Mouse (Mus musculus): ENCODE measurements around the gene Thumpd2. TPM values are rescaled to one million over a fixed set of nuclear protein-coding genes. Genes with fewer than 3 reads are reported as not detected.

Gene Thumpd2
- total and polyA plus RNA-seq, 2 experiments from 2014 or later: 7.5 to 8.8 TPM

GRCm38 (mm10) chr17:81088866-81089265, 24.0 kb upstream of the Thumpd2 start:
- no peaks in the 10 kb centered on the region for H3K9me3 ChIP-seq (replicated peaks; ENCODE audit: control insufficient read depth, low read length)
- H3K36me3 ChIP-seq (replicated peaks; ENCODE audit: control insufficient read depth, insufficient read depth, low read length): no peaks in the 10 kb centered on the region
- WGBS: 66% methylated on average over 3 of the region's 3 CpGs
- no peaks in the 10 kb centered on the region for H3K4me1 ChIP-seq (ENCODE audit: control insufficient read depth, insufficient read depth)
- no peak overlapping the region for H3K27ac ChIP-seq (ENCODE audit: low read depth)
- no peak for DNase-seq (ENCODE audit: low spot score)
- no peak for ATAC-seq (ENCODE audit: insufficient read depth, low read depth)
- no peak overlapping the region for H3K4me2 ChIP-seq (ENCODE audit: low read depth, low read length)
- H3K9ac ChIP-seq (replicated peaks; ENCODE audit: low read depth, low read length): no peak overlapping the region
- TF ChIP-seq EP300 (IDR thresholded peaks at IDR 0.05; ENCODE audit: low read depth): no peak
- no peak for TF ChIP-seq CTCF (IDR thresholded peaks at IDR 0.05; ENCODE audit: low read depth)
- H3K27me3 ChIP-seq (ENCODE audit: control insufficient read depth, insufficient read depth, low read length): no peaks in the 10 kb centered on the region
- H3K4me3 ChIP-seq (ENCODE audit: low read depth, low read length): no peak overlapping the region

- no peak overlapping the region for H3K27ac ChIP-seq (ENCODE audit: low read depth)
- no peak overlapping the region for H3K9ac ChIP-seq (replicated peaks; ENCODE audit: low read depth, low read length)
- H3K4me2 ChIP-seq (ENCODE audit: low read depth, low read length): no peak overlapping the region
- no peak for ATAC-seq (ENCODE audit: insufficient read depth, low read depth)
- no peak overlapping the region for H3K4me3 ChIP-seq (ENCODE audit: low read depth, low read length)
- H3K4me1 ChIP-seq (ENCODE audit: control insufficient read depth, insufficient read depth): no peaks in the 10 kb centered on the region
- H3K36me3 ChIP-seq (replicated peaks; ENCODE audit: control insufficient read depth, insufficient read depth, low read length): no peaks in the 10 kb centered on the region
- no peak for DNase-seq (ENCODE audit: low spot score)
- H3K9me3 ChIP-seq (replicated peaks; ENCODE audit: control insufficient read depth, low read length): no peaks in the 10 kb centered on the region
- WGBS: 75% methylated on average over 4 of the region's 4 CpGs
- H3K27me3 ChIP-seq (ENCODE audit: control insufficient read depth, insufficient read depth, low read length): no peaks in the 10 kb centered on the region
- no peak for TF ChIP-seq EP300 (IDR thresholded peaks at IDR 0.05; ENCODE audit: low read depth)
- no peak for TF ChIP-seq CTCF (IDR thresholded peaks at IDR 0.05; ENCODE audit: low read depth)
Measured at GRCm38 (mm10) chr17:81087735-81088134, 22.9 kb upstream of the Thumpd2 start.

GRCm38 (mm10) chr17:81064279-81064978, 453 bp downstream of the Thumpd2 start:
- peak; percentile 32 for DNase-seq (ENCODE audit: low spot score)

GRCm38 (mm10) chr17:81063346-81063745, 1.5 kb downstream of the Thumpd2 start:
- Histone ChIP-seq H3K4me2 (ENCODE audit: low read depth, low read length) (no peak overlapping the region), H3K36me3 (replicated peaks; ENCODE audit: control insufficient read depth, insufficient read depth, low read length) (no peaks in the 10 kb centered on the region), H3K27me3 (ENCODE audit: control insufficient read depth, insufficient read depth, low read length) (no peaks in the 10 kb centered on the region), H3K4me1 (ENCODE audit: control insufficient read depth, insufficient read depth) (no peaks in the 10 kb centered on the region), H3K9me3 (replicated peaks; ENCODE audit: control insufficient read depth, low read length) (no peaks in the 10 kb centered on the region), H3K4me3 (ENCODE audit: low read depth, low read length) (no peak overlapping the region), H3K27ac (ENCODE audit: low read depth) (no peak overlapping the region), H3K9ac (replicated peaks; ENCODE audit: low read depth, low read length) (no peak overlapping the region)
- no peak for DNase-seq (ENCODE audit: low spot score)
- TF ChIP-seq CTCF (IDR thresholded peaks at IDR 0.05; ENCODE audit: low read depth): no peak
- no peak for TF ChIP-seq EP300 (IDR thresholded peaks at IDR 0.05; ENCODE audit: low read depth)
- ATAC-seq (ENCODE audit: insufficient read depth, low read depth): no peak
- 66% methylated on average over 3 of the region's 3 CpGs for WGBS

More at GRCm38 (mm10) chr17:81064279-81064978, 453 bp downstream of the Thumpd2 start:
- H3K9me3 ChIP-seq (replicated peaks; ENCODE audit: control insufficient read depth, low read length): no peaks in the 10 kb centered on the region
- H3K27ac ChIP-seq (ENCODE audit: low read depth): peak overlapping the region; percentile 81
- no peaks in the 10 kb centered on the region for H3K4me1 ChIP-seq (ENCODE audit: control insufficient read depth, insufficient read depth)
- H3K9ac ChIP-seq (replicated peaks; ENCODE audit: low read depth, low read length): peak overlapping the region; percentile 90
- H3K27me3 ChIP-seq (ENCODE audit: control insufficient read depth, insufficient read depth, low read length): no peaks in the 10 kb centered on the region
- H3K4me3 ChIP-seq (ENCODE audit: low read depth, low read length): peak overlapping the region; percentile 91
- peak overlapping the region; percentile 72 for H3K4me2 ChIP-seq (ENCODE audit: low read depth, low read length)
- H3K36me3 ChIP-seq (replicated peaks; ENCODE audit: control insufficient read depth, insufficient read depth, low read length): no peaks in the 10 kb centered on the region
- 11% methylated on average over 28 of the region's 28 CpGs for WGBS
- no peak for TF ChIP-seq CTCF (IDR thresholded peaks at IDR 0.05; ENCODE audit: low read depth)
- TF ChIP-seq EP300 (IDR thresholded peaks at IDR 0.05; ENCODE audit: low read depth): no peak
- peak; percentile 80 for ATAC-seq (ENCODE audit: insufficient read depth, low read depth)

DNA sequence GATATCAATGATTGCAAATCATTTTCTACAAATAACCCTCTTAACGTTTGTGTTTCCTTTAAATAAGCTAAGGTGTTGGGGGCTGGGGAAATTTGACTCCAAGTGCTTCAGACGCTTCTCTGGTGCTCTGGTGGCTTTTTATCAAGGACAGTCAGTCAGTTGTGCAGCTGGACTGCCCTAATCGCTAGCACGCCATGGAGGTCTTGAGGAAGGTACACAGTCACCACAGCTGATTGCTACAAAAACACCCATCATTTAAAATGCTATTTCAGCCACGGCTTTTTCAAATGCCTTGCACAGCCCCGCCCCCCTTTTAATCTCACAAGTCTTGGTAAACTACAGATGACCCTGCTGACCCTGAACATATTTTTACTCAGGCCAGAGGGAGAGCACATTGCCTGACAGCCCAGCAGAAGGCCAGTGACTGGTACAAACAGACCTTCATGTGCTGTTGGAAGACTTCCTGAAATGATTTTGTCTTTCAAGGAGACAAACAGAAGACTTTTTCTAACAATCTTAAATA, 2.5 kb downstream of the Thumpd2 start:
- H3K4me3 ChIP-seq (ENCODE audit: low read depth, low read length): no peak overlapping the region
- WGBS: 30% methylated on average over 6 of the region's 6 CpGs
- peak overlapping the region; percentile 46; the same call in 1 of the 2 replicates for H3K27ac ChIP-seq (ENCODE audit: low read depth)
- no peak for TF ChIP-seq CTCF (IDR thresholded peaks at IDR 0.05; ENCODE audit: low read depth)
- TF ChIP-seq EP300 (IDR thresholded peaks at IDR 0.05; ENCODE audit: low read depth): no peak
- DNase-seq (ENCODE audit: low spot score): no peak
- no peak overlapping the region for H3K9ac ChIP-seq (replicated peaks; ENCODE audit: low read depth, low read length)
- H3K4me2 ChIP-seq (ENCODE audit: low read depth, low read length): no peak overlapping the region
- no peaks in the 10 kb centered on the region for H3K9me3 ChIP-seq (replicated peaks; ENCODE audit: control insufficient read depth, low read length)
- H3K36me3 ChIP-seq (replicated peaks; ENCODE audit: control insufficient read depth, insufficient read depth, low read length): no peaks in the 10 kb centered on the region
- H3K4me1 ChIP-seq (ENCODE audit: control insufficient read depth, insufficient read depth): no peaks in the 10 kb centered on the region
- ATAC-seq (ENCODE audit: insufficient read depth, low read depth): no peak
- H3K27me3 ChIP-seq (ENCODE audit: control insufficient read depth, insufficient read depth, low read length): no peaks in the 10 kb centered on the region

Data from heart, postnatal 0 days (tissue).